Mouse (Mus musculus): Measurements from ENCODE around the gene Cyp2ab1.

The Cyp2ab1 gene

DNA sequence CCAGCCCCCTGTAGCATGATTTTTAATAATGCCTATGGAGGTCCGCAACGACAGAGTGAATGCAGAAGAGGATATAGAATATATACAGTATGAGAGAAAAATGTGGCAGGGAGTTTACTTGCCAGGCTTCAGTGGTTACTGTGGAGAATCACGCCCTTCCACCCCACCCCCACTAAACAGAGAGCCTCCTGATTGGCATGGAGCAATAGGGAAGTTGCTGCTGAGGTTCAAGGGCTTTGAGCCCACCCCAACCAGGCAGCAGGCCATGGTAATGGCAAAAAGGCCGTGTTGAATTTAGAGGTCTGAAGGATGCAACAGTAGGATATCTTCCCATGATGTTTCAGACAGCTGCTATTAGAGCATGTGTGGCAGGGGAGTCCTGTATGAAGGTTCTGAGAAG is 53.9 kb downstream of the Cyp2ab1 start:
- DNase-seq (ENCODE audit: low read depth, low spot score) = no peak

- DNase-seq (ENCODE audit: low read depth, low spot score) = no peak
Measured at GRCm38 (mm10) chr16:20265089-20265488, 60.1 kb downstream of the Cyp2ab1 start.
